Mouse (Mus musculus) hindbrain, embryonic 14.5 days (tissue): ENCODE results near the gene Sepsecs. TPM values are rescaled to one million over a fixed set of nuclear protein-coding genes. Genes with fewer than 3 reads are reported as not detected.
"Not testable (repeated sequence)": the region's sequence is repeated elsewhere in the genome, so short reads cannot be mapped to it uniquely, and the experiment has no call there.

Source experiments
- ATAC-seq: fragments of 200-750 bp; cut with Nextera tagmentation; 2 replicates; pipeline ENCODE4 v1.8.0; 2017; ENCODE audit warnings: moderate number of reproducible peaks, mild to moderate bottlenecking, moderate TSS enrichment, moderate library complexity; ENCODE audit not compliant: low FRiP score
- DNase-seq: peaks from one replicate; pipeline ENCODE4 v3.0.0-alpha.2; 2015; ENCODE audit warnings: low spot score
- H3K27ac ChIP-seq: fragments of 300-500 bp; sonication (generic); 2 replicates; pipeline ENCODE4 v1.5.1; 2014; ENCODE audit warnings: mild to moderate bottlenecking, moderate library complexity
- H3K27me3 ChIP-seq: fragments of 300-500 bp; sonication (generic); 2 replicates; pipeline ENCODE4 v1.6.1; 2014; ENCODE audit warnings: mild to moderate bottlenecking, low read length, mixed read lengths; ENCODE audit not compliant: control insufficient read depth, insufficient read depth
- H3K36me3 ChIP-seq: fragments of 300-500 bp; sonication (generic); replicated peaks from 2 replicates; pipeline ENCODE4 v1.6.1; 2014; ENCODE audit not compliant: control insufficient read depth, insufficient read depth
- H3K4me1 ChIP-seq: fragments of 300-500 bp; sonication (generic); replicated peaks from 2 replicates; pipeline ENCODE4 v1.6.1; 2014; ENCODE audit warnings: antibody characterized with exemption, low read length, mixed read lengths; ENCODE audit not compliant: control insufficient read depth, insufficient read depth
- H3K4me2 ChIP-seq: fragments of 300-500 bp; sonication (generic); replicated peaks from 2 replicates; pipeline ENCODE4 v1.6.1; 2014; ENCODE audit warnings: mild to moderate bottlenecking, moderate library complexity
- H3K4me3 ChIP-seq: fragments of 300-500 bp; sonication (generic); replicated peaks from 2 replicates; pipeline ENCODE4 v1.5.1; 2014; ENCODE audit warnings: mild to moderate bottlenecking, low read length
- H3K9ac ChIP-seq: fragments of 300-500 bp; sonication (generic); 2 replicates; pipeline ENCODE4 v1.6.1; 2014
- H3K9me3 ChIP-seq: fragments of 300-500 bp; sonication (generic); 2 replicates; pipeline ENCODE4 v1.6.1; 2016; ENCODE audit warnings: low read length; ENCODE audit not compliant: control insufficient read depth
- WGBS: fragments of 180-500 bp; shearing (Covaris S2); extraction: QIAGEN DNeasy Blood & Tissue Kit; methylation state at CpG from one replicate; pipeline ENCODE4 v1.1.7; 2014; 5-methylcytosine and 5-hydroxymethylcytosine counted together
- polyA plus RNA-seq: library from polyadenylated mRNA; unstranded; fragments of >200 nt; fragmentation: Nextera tagmentation; extraction: Ambion mirVana; gene quantifications from 2 replicates; pipeline ENCODE4 v1.2.1, GENCODE M21; 2014

The Sepsecs gene
- polyA plus RNA-seq = 7.5 and 7.7 TPM in 2 replicates

DNA sequence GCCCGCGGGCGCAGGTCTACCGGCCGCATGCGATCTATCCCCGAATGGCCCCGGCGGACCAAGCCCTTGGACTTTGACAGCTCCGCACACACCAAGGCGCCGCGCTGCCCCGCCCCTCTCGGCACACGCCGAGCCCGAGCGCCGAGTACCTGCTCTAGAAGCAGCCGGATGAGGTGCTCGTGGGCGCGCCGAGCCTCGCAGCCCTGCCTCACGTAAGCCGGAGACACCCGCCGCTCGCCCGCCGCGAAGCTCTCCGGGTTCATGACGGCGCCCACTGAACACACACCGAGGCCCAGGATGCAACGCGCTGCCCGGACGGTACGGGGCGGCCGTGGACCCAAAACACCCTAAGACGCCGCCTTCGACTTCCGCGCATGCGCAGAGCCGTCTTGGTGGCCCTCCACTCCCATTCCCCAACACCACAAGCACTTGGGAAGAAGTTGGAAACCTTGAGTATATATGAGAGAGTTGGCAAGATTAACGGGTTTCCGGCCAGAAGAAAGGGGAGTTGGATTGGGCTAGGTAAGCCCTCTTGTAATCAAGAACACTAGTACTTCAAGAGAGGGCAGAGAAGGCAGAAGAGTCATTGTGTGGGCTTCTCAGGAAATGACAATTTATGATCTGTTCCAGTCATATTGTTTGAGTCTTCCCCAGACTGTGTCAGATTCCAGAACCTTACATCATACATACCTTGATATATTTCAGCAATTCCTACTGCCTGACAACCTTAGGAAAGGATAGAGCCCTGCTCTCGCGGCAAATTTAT lies at the start of gene Sepsecs:
Gene Sepsecs (minus strand): TSS at position 283 of the 766 bp plus-strand sequence.
- Histone ChIP-seq H3K4me1 (peaks cover 6% of the 10 kb centered on the region), H3K27me3 (no peaks in the 10 kb centered on the region), H3K27ac (0 out of 2 replicates have a peak within 1 kb of the TSS, but pooled peaks have one; percentile 28), H3K4me3 (peak within 1 kb of the TSS; percentile 95), H3K4me2 (peak within 1 kb of the TSS; percentile 79), H3K36me3 (peaks cover 10% of the 10 kb centered on the region; the same call in 1 of the 2 replicates), H3K9me3 (no peaks in the 10 kb centered on the region), H3K9ac (peak within 1 kb of the TSS; percentile 89)
- peak; percentile 95 for ATAC-seq
- 4% methylated on average over 56 of the region's 56 CpGs for WGBS
- peak; percentile 92 for DNase-seq

DNA sequence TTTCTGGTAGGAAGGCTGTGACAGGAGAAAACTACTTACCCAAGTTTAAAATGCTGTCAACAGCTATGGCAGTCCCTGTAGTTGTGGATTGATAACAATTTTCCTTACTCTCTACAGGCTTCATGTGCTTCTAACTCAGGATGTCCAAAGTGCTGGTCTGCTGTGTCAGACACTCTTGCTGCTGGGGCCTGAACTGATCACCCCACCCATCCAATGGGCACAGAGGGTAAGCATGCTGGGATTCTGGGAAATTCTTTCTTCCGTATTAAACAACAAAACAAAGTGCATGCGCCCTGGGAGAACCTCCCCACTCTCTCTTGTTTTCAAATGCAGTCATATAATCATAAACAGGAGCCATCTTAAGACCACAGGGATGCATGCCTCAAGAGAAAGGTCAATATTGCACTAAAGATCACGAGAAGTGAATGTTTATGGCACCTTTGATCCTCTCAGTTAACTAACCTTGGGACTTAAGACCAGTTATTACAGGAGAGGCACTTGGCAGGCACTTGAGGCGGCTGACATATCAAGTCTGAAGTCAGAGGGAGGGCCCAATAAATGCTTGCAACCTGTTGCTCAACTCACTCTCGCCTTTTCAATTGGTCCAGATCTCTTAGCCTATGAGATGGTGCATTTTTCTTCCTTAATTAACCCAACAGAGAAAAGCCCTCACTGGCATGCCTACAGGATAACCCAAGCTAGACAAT lies 47.4 kb upstream of the Sepsecs start:
- Histone ChIP-seq H3K4me1 (no peaks in the 10 kb centered on the region), H3K9me3 (no peaks in the 10 kb centered on the region)

DNA sequence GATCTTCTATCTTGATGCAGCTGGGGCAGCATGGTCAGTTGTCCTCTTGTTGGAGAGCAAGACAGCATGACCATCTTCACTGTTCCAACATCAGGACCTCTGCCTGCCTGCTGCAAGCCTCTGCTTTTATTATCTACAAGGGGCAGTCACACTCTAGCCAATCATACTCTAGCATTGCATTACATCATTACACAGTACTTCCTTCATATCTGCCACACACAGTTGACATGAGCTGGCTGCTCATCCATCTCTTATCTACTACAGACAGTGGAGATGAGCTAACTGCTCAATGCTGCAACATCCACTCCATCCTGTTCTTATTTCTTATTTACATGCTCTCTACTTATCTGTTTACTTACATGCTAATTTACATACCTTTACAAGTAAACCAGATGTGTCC lies 43.2 kb upstream of the Sepsecs start:
- Histone ChIP-seq H3K36me3 (no peaks in the 10 kb centered on the region), H3K4me2 (no peak overlapping the region), H3K4me1 (no peaks in the 10 kb centered on the region), H3K9ac (no peak overlapping the region), H3K4me3 (no peak overlapping the region), H3K27me3 (no peaks in the 10 kb centered on the region), H3K27ac (no peak overlapping the region), H3K9me3 (no peaks in the 10 kb centered on the region)
- ATAC-seq (no peak), DNase-seq (no peak)

More for the DNA sequence above, 47.4 kb upstream of the Sepsecs start:
- Histone ChIP-seq H3K4me2 (no peak overlapping the region), H3K27me3 (no peaks in the 10 kb centered on the region), H3K9ac (no peak overlapping the region), H3K4me3 (no peak overlapping the region), H3K36me3 (no peaks in the 10 kb centered on the region), H3K27ac (no peak overlapping the region)
- DNase-seq (no peak), ATAC-seq (no peak)
- 88% methylated on average over 5 of the region's 5 CpGs for WGBS

DNA sequence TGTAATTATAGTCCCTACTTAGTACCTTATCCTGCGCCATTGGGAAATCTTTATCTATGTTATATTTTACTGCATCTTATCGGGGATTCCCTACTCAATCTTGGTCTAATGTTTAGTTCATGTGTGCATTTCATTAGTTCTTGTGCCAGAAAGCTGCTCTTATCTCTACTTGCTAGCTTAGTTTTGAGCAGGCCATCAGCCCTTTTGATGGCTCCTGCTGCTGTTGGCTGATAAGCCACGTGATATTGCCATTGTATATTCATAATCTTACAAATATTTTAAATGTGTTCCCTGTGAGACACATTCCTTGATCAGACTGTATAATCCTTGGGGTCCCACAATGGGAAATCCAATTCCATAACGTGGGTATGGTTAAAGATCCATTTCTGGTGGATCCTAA lies 35.1 kb upstream of the Sepsecs start:
- no peaks in the 10 kb centered on the region for H3K36me3 ChIP-seq
- no peak for ATAC-seq
- no peak overlapping the region for H3K4me3 ChIP-seq
- H3K4me2 ChIP-seq = no peak overlapping the region
- H3K4me1 ChIP-seq = no peaks in the 10 kb centered on the region
- H3K27ac ChIP-seq = no peak overlapping the region
- no peaks in the 10 kb centered on the region for H3K27me3 ChIP-seq
- DNase-seq = no peak
- no peak overlapping the region for H3K9ac ChIP-seq
- 83% methylated on average over 4 of the region's 4 CpGs for WGBS
- 0 out of 2 replicates have a peak, but pooled peaks cover 6% of the 10 kb centered on the region for H3K9me3 ChIP-seq

DNA sequence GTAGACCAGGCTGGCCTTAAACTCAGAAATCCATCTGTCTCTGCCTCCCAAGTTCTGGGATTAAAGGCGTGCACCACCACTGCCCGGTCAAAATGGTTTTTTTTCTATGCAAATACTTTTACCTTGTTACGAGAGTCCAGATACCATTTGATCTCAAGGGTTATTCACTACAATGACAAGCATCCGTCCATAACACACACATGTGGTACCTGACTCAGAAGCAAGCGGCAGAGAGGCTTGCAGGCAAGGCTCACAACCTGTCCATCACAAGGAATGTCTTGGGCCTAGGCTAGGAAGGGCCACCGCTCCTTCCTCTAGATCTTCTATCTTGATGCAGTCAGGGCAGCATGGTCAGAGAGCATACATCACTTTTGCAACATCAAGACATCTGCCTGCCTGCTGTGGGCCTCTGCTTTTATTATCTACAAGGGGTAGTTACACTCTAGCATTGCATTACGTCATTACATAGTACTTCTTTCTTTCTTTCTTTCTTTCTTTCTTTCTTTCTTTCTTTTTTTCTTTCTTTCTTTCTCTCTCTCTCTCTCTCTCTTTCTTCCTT lies 28.5 kb upstream of the Sepsecs start:
- not testable (repeated sequence) for H3K4me2 ChIP-seq, H3K27ac ChIP-seq, H3K4me1 ChIP-seq, H3K27me3 ChIP-seq, H3K4me3 ChIP-seq, H3K9ac ChIP-seq, H3K9me3 ChIP-seq, H3K36me3 ChIP-seq, ATAC-seq, DNase-seq
- WGBS = 93% methylated on average over 7 of the region's 7 CpGs

DNA sequence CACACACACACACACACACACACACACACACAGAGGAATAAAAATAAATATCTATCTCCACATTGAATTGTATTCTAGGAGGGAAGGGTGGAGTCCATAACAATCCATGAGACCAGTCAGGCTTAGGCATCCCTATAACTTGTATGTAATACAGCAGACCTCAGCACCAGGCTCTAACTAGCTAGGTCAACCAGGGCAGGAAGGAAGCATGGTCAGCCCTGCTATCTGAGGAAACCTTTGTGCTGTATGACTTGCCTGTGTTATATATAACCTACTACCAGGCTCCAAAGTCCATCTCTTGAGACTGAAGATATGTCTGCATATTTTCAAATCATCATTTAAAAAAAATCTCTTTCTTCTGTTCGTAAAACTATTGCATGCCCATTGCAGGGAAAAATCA lies 27.8 kb upstream of the Sepsecs start:
- Histone ChIP-seq H3K27ac (no peak overlapping the region), H3K9me3 (0 out of 2 replicates have a peak, but pooled peaks cover 6% of the 10 kb centered on the region), H3K36me3 (no peaks in the 10 kb centered on the region), H3K4me2 (no peak overlapping the region), H3K4me1 (no peaks in the 10 kb centered on the region), H3K27me3 (no peaks in the 10 kb centered on the region), H3K4me3 (no peak overlapping the region), H3K9ac (no peak overlapping the region)
- 94% methylated on average over 1 of the region's 1 CpGs for WGBS
- no peak for DNase-seq
- no peak for ATAC-seq

DNA sequence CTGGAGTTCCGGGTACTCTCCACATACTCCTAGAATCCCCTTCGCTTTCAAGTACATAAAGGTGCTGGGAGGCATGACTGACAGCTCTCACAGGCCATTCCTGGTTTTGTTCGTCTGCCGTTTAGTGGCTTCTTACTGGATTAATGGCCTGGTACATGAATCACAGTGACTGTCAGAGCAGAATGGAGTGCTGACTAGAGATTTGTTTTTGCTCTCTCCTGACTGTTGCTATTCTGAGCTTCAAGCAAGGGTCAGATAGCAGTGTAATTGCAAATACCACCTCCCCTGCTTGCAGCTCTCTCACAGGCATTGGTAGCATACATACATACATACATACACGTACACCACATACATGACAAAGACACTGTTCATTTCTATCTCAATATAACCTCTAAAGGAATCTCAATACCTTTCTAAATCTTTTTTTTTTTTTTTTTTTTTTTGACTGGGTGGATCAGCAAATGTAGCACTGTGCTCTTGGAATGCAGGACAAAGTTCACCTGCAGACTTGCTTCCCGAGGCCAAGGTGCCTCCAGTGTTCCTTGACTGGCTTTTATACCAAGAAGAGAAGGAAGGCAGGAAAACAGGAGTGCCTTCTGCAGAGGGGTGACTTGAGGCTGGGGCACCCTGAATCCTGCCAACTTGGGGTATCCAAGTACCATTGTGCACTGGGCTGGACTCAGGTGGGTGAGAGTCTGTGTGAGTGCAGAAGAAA lies 18.4 kb upstream of the Sepsecs start:
- Histone ChIP-seq H3K9ac (no peak overlapping the region), H3K4me1 (no peaks in the 10 kb centered on the region), H3K4me3 (no peak overlapping the region), H3K9me3 (no peaks in the 10 kb centered on the region), H3K27me3 (no peaks in the 10 kb centered on the region), H3K36me3 (no peaks in the 10 kb centered on the region), H3K27ac (no peak overlapping the region), H3K4me2 (no peak overlapping the region)
- DNase-seq (no peak), ATAC-seq (no peak)
- 77% methylated on average over 6 of the region's 6 CpGs for WGBS

DNA sequence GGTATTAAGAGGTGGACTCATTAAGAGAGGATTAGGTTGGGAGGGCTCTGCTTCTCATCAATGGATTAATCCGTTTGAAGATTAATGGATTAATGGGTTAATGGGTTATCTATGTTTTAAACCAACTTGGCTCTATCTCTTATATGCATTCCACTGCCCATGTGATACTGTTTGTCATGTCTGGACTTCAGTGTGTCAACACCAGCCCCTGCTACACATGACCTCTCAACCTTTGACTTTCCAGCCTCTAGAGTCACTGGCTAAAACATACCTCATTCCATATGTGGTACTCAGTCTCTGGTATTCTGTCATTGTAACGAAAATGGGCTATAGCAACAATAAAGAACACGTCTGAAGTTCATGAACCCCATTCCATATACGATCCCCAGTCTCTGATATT lies 11.6 kb upstream of the Sepsecs start:
- H3K27ac ChIP-seq = no peak overlapping the region
- WGBS = 73% methylated on average over 4 of the region's 4 CpGs
- no peaks in the 10 kb centered on the region for H3K9me3 ChIP-seq
- H3K4me2 ChIP-seq = no peak overlapping the region
- ATAC-seq = no peak
- H3K4me3 ChIP-seq = no peak overlapping the region
- no peak overlapping the region for H3K9ac ChIP-seq
- DNase-seq = no peak
- H3K36me3 ChIP-seq = no peaks in the 10 kb centered on the region
- H3K27me3 ChIP-seq = no peaks in the 10 kb centered on the region
- H3K4me1 ChIP-seq = no peaks in the 10 kb centered on the region

DNA sequence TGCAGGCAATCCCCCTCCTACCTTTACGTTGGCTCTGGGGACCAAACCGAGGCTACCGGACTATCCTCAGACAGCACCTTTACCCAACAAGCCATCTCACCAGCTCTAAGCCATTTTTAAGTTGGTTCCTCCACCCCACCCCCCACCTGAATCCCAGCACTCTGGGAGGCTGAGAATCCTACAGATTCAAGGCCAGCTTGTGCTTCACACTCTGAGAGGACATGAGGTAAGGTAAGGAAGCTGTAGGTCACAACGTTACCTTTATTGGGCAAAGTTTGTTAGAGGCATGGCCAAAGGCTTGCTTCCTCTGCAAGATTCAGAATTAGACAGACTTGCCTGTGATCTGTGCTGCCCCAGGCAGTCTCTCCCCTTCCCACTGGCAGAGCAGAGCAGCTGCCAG lies 10.7 kb upstream of the Sepsecs start:
- 72% methylated on average over 4 of the region's 4 CpGs for WGBS
- Histone ChIP-seq H3K9ac (no peak overlapping the region), H3K4me3 (no peak overlapping the region), H3K27ac (no peak overlapping the region), H3K9me3 (no peaks in the 10 kb centered on the region), H3K36me3 (no peaks in the 10 kb centered on the region), H3K27me3 (no peaks in the 10 kb centered on the region), H3K4me1 (no peaks in the 10 kb centered on the region), H3K4me2 (no peak overlapping the region)
- no peak for DNase-seq
- ATAC-seq = no peak
